Mouse (Mus musculus) left cerebral cortex, adult 11 months (tissue): Measurements from ENCODE around the gene LTO1.
A peak's percentile ranks its signal among the peaks of the same experiment; 100 is the strongest.
"Not testable (repeated sequence)": the region's sequence is repeated elsewhere in the genome, so short reads cannot be mapped to it uniquely, and the experiment has no call there.

Experiments used
- DNase-seq: peaks from one replicate; pipeline ENCODE4 v3.0.0; 2022; ENCODE audit warnings: low spot score

Gene LTO1

GRCm38 (mm10) chr7:144914948-144915750, at the start of gene LTO1:
TSS of gene LTO1 (plus strand) at chr7:144915100.
- DNase-seq = peak; percentile 82

- no peak for DNase-seq
Measured at GRCm38 (mm10) chr7:144867161-144867560, 47.7 kb upstream of the LTO1 start.

- DNase-seq = no peak
Measured at GRCm38 (mm10) chr7:144867602-144868001, 47.3 kb upstream of the LTO1 start.

- no peak for DNase-seq
Measured at GRCm38 (mm10) chr7:144872420-144872819, 42.5 kb upstream of the LTO1 start.

GRCm38 (mm10) chr7:144873160-144873559, 41.7 kb upstream of the LTO1 start:
- DNase-seq = no peak

- no peak for DNase-seq
Measured at GRCm38 (mm10) chr7:144874226-144874625, 40.7 kb upstream of the LTO1 start.

GRCm38 (mm10) chr7:144878401-144878800, 36.5 kb upstream of the LTO1 start:
- no peak for DNase-seq

GRCm38 (mm10) chr7:144883106-144883505, 31.8 kb upstream of the LTO1 start:
- no peak for DNase-seq

GRCm38 (mm10) chr7:144887672-144888071, 27.2 kb upstream of the LTO1 start:
- no peak for DNase-seq

- no peak for DNase-seq
Measured at GRCm38 (mm10) chr7:144888564-144889299, 26.2 kb upstream of the LTO1 start.

GRCm38 (mm10) chr7:144890661-144891060, 24.2 kb upstream of the LTO1 start:
- not testable (repeated sequence) for DNase-seq

- DNase-seq = no peak
Measured at GRCm38 (mm10) chr7:144891863-144892262, 23.0 kb upstream of the LTO1 start.

GRCm38 (mm10) chr7:144892322-144892721, 22.6 kb upstream of the LTO1 start:
- DNase-seq = no peak

GRCm38 (mm10) chr7:144894191-144894590, 20.7 kb upstream of the LTO1 start:
- DNase-seq = no peak

- no peak for DNase-seq
Measured at GRCm38 (mm10) chr7:144894706-144895105, 20.2 kb upstream of the LTO1 start.

- no peak for DNase-seq
Measured at GRCm38 (mm10) chr7:144895305-144896111, 19.4 kb upstream of the LTO1 start.

GRCm38 (mm10) chr7:144896294-144897218, 18.3 kb upstream of the LTO1 start, which contains the start of gene Fgf15:
TSS of gene Fgf15 (plus strand) at chr7:144896531.
- no peak for DNase-seq

GRCm38 (mm10) chr7:144898506-144898905, 16.4 kb upstream of the LTO1 start:
- no peak for DNase-seq

- not testable (repeated sequence) for DNase-seq
Measured at GRCm38 (mm10) chr7:144905514-144905913, 9.4 kb upstream of the LTO1 start.

GRCm38 (mm10) chr7:144906708-144907397, 8.0 kb upstream of the LTO1 start:
- DNase-seq = no peak

GRCm38 (mm10) chr7:144907793-144908192, 7.1 kb upstream of the LTO1 start:
- DNase-seq = no peak
